Mouse (Mus musculus): Measurements from ENCODE around the gene Vmn1r174.
"Not testable (repeated sequence)": the region's sequence is repeated elsewhere in the genome, so short reads cannot be mapped to it uniquely, and the experiment has no call there.

DNA sequence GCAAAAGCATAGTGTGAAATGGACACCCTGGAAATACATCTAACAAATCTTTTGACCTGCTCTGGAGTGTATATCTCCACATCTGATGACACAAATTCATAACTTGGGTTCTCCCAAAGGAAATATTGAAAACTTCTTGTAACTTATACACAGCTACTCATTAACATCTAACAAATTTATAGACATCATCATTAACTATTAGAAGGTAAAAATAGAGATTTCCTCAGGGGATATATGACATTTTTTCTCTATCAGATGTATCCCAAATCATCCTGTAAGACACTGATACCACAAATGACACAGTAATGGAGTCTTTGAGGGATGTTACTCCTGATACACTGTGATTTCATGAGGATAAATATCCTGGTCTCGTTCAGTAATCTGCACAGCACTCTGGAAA lies at the start of gene Vmn1r174:
- TF ChIP-seq CTCF, EP300 (IDR thresholded peaks at IDR 0.05): not testable (repeated sequence)
